Comparison of ENCODE assay signal across 10 mouse cellular contexts in the genomic region with DNA sequence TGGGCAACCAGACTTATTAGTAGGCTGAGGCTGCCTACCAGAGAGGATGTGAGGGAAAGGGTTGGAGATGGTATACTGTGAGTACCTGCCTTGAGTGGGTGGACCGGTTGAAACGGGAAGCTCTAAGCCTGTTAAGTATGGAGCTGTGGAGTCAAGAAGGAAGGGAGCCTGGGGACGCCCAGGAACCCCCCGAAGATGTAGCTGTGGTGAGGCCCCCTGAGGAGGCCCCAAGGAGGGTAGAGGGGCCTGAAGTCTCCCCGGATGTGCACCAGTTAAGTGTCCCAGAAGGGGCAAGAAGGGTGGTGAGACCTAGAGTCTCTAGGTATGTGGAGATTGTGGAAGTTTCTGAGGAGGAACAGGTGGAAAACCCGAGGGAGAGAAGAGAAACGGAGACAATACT. TPM values are rescaled to one million over a fixed set of nuclear protein-coding genes. Genes with fewer than 3 reads are reported as not detected.
DNase-seq lines count a peak whose midpoint lies in the region; ATAC-seq and TF ChIP-seq lines count a peak whose summit lies in the region.
"Had no signal": no experiment of that assay in that cellular context is flagged by ENCODE, and none has a peak within 500 bp of the region (broad histone marks: within the 10 kb centered on the region; RNA-seq: fewer than 3 reads in every experiment).

No protein-coding gene starts in this region.

- H3K9me3 ChIP-seq in heart, embryonic 13.5 days: no peaks in the 10 kb centered on the region
- H3K9me3 ChIP-seq in neural tube, embryonic 12.5 days: no peaks in the 10 kb centered on the region
- no peaks in the 10 kb centered on the region for H3K9me3 ChIP-seq in hindbrain, postnatal 0 days (ENCODE audit: low read length)
- no peaks in the 10 kb centered on the region for H3K9me3 ChIP-seq in stomach, embryonic 15.5 days

- ATAC-seq in heart, embryonic 13.5 days (ENCODE audit: extremely low read depth, insufficient number of reproducible peaks, low FRiP score, low TSS enrichment): no peak
- peak; percentile 25; the same call in 1 of the 2 replicates for ATAC-seq in neural tube, embryonic 12.5 days (ENCODE audit: low FRiP score, low read depth)
- ATAC-seq in hindbrain, postnatal 0 days: peak; percentile 21; the same call in 1 of the 2 replicates
- ATAC-seq in stomach, embryonic 15.5 days (ENCODE audit: insufficient read depth, low FRiP score, low read depth): no peak

- peak overlapping the region; percentile 83 for H3K4me2 ChIP-seq in heart, embryonic 13.5 days
- peak overlapping the region; percentile 83; the same call in 1 of the 2 replicates for H3K4me2 ChIP-seq in neural tube, embryonic 12.5 days (replicated peaks)
- peak overlapping the region; percentile 74; the same call in 1 of the 2 replicates for H3K4me2 ChIP-seq in hindbrain, postnatal 0 days (ENCODE audit: low read depth, low read length)
- H3K4me2 ChIP-seq in stomach, embryonic 15.5 days: peak overlapping the region; percentile 76; the same call in 1 of the 2 replicates

- H3K4me1 ChIP-seq in heart, embryonic 13.5 days: peaks cover 9% of the 10 kb centered on the region; the same call in 1 of the 2 replicates
- H3K4me1 ChIP-seq in neural tube, embryonic 12.5 days: peaks cover 8% of the 10 kb centered on the region; the same call in 1 of the 2 replicates
- 0 out of 2 replicates have a peak, but pooled peaks cover 4% of the 10 kb centered on the region for H3K4me1 ChIP-seq in hindbrain, postnatal 0 days (ENCODE audit: insufficient read depth, low read length)
- H3K4me1 ChIP-seq in stomach, embryonic 15.5 days: no peaks in the 10 kb centered on the region

- 56% methylated on average over 7 of the region's 7 CpGs for WGBS in heart, embryonic 13.5 days
- 79% methylated on average over 7 of the region's 7 CpGs for WGBS in neural tube, embryonic 12.5 days
- 77% methylated on average over 7 of the region's 7 CpGs for WGBS in hindbrain, postnatal 0 days
- WGBS in stomach, embryonic 15.5 days: 72% methylated on average over 7 of the region's 7 CpGs

- H3K27me3 ChIP-seq in heart, embryonic 13.5 days (replicated peaks): peaks cover 28% of the 10 kb centered on the region
- 0 out of 2 replicates have a peak, but pooled peaks cover 6% of the 10 kb centered on the region for H3K27me3 ChIP-seq in neural tube, embryonic 12.5 days (replicated peaks)
- no peaks in the 10 kb centered on the region for H3K27me3 ChIP-seq in hindbrain, postnatal 0 days (ENCODE audit: insufficient read depth, low read length)
- H3K27me3 ChIP-seq in stomach, embryonic 15.5 days (replicated peaks): peaks cover 3% of the 10 kb centered on the region; the same call in 1 of the 2 replicates
- H3K27me3 ChIP-seq: CH12.LX had no signal

- peak overlapping the region; percentile 55 for H3K4me3 ChIP-seq in heart, embryonic 13.5 days
- no peak overlapping the region for H3K4me3 ChIP-seq in neural tube, embryonic 12.5 days
- no peak overlapping the region for H3K4me3 ChIP-seq in hindbrain, postnatal 0 days (ENCODE audit: low read length)
- H3K4me3 ChIP-seq in stomach, embryonic 15.5 days (replicated peaks): peak overlapping the region; percentile 38; the same call in 1 of the 2 replicates

- H3K36me3 ChIP-seq in heart, embryonic 13.5 days: no peaks in the 10 kb centered on the region
- no peaks in the 10 kb centered on the region for H3K36me3 ChIP-seq in neural tube, embryonic 12.5 days
- no peaks in the 10 kb centered on the region for H3K36me3 ChIP-seq in hindbrain, postnatal 0 days (ENCODE audit: insufficient read depth, low read length)
- H3K36me3 ChIP-seq in stomach, embryonic 15.5 days: no peaks in the 10 kb centered on the region

- DNase-seq in heart, adult 8-10 months (ENCODE audit: low spot score): no peak
- DNase-seq in neural tube, embryonic 10.5 days (ENCODE audit: extremely low spot score, low spot score): no peak
- DNase-seq in hindbrain, postnatal 0 days (ENCODE audit: low spot score): no peak
- no peak for DNase-seq in c-Kit-positive CD71-positive TER-119-positive erythroid progenitor cells, embryonic 14.5 days (ENCODE audit: low spot score)
- DNase-seq: thymus, adult 2 months had no signal

- no peak for TF ChIP-seq CTCF in hindbrain, postnatal 0 days (IDR thresholded peaks at IDR 0.05; ENCODE audit: low read depth)

- no peak overlapping the region for H3K27ac ChIP-seq in heart, embryonic 13.5 days (replicated peaks)
- H3K27ac ChIP-seq in neural tube, embryonic 12.5 days: no peak overlapping the region
- H3K27ac ChIP-seq in hindbrain, postnatal 0 days: no peak overlapping the region
- no peak overlapping the region for H3K27ac ChIP-seq in stomach, embryonic 15.5 days

- no peak overlapping the region for H3K9ac ChIP-seq in heart, embryonic 13.5 days
- H3K9ac ChIP-seq in neural tube, embryonic 12.5 days: no peak overlapping the region
- no peak overlapping the region for H3K9ac ChIP-seq in hindbrain, postnatal 0 days (replicated peaks; ENCODE audit: low read length)
- H3K9ac ChIP-seq in stomach, embryonic 15.5 days: no peak overlapping the region

RNA-seq across cellular contexts. Expression of a gene that starts 0.7 kb away (rescaled TPM):
- polyA plus RNA-seq in heart, embryonic 13.5 days (2015; fragmentation: Nextera tagmentation; extraction: Ambion mirVana): 0.46 and 0.47 TPM in 2 replicates
- 1 to 10 TPM; 3.9 to 6.0 (median 4.9) TPM for total RNA-seq in heart, adult 8-10 months (2022)
- polyA plus RNA-seq in neural tube, embryonic 12.5 days (2016; fragmentation: Nextera tagmentation; extraction: Ambion mirVana): 0.33 and 0.55 TPM in 2 replicates
- total RNA-seq in hindbrain, postnatal 0 days (2014; rRNA removed): 0.79 and 2.5 TPM in 2 replicates
- 1.1 TPM in 2 replicates for polyA plus RNA-seq in hindbrain, postnatal 0 days (2015; fragmentation: Nextera tagmentation; extraction: Ambion mirVana)
- 0.21 and 0.24 TPM in 2 replicates for polyA plus RNA-seq in stomach, embryonic 15.5 days (2015; fragmentation: Nextera tagmentation; extraction: Ambion mirVana)
- total RNA-seq: CH12.LX had no signal
- polyA plus RNA-seq: liver, adult 2 months; thymus, adult 2 months had no signal

Comparison
In these comparisons a context has a peak if more than half of its experiments do, and no peak if none do; other contexts are left out.
1. ATAC-seq: peak in neural tube, embryonic 12.5 days (single experiment) and hindbrain, postnatal 0 days (single experiment); none in heart, embryonic 13.5 days (single experiment) and stomach, embryonic 15.5 days (single experiment).
2. H3K4me3 ChIP-seq: peak in heart, embryonic 13.5 days (single experiment) and stomach, embryonic 15.5 days (single experiment); none in neural tube, embryonic 12.5 days (single experiment) and hindbrain, postnatal 0 days (single experiment).
3. Peak in every context shown above with its lines, with median percentiles within 50 percentile points of each other: H3K4me2 ChIP-seq.